Mouse (Mus musculus): ENCODE results near the gene Rcan2. TPM values are rescaled to one million over a fixed set of nuclear protein-coding genes. Genes with fewer than 3 reads are reported as not detected.

Rcan2 gene
- total RNA-seq, 2 experiments from 2014 or later: not detected

DNA sequence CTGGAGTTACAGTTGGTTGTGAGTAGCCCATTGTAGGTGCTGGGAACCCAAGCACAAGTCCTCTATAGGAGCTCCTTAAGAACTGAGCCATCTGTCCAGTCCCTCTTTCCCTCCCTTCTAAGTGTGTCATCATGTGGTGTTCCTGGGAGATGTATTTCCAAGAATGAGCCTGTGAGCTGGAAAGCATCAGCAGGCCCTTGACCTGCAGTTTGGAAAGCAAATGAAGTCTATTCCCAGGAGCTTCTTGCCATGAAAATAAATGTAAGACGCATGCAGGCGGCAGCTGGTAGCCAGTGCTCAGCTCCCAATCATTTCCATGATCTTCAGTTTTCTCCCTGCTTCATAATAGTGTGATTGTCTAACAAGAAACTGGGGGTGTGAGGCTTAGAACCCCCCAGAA, 203.2 kb downstream of the Rcan2 start:
- ATAC-seq (replicated peaks; ENCODE audit: low FRiP score, poor library complexity, severe bottlenecking): no peak

DNA sequence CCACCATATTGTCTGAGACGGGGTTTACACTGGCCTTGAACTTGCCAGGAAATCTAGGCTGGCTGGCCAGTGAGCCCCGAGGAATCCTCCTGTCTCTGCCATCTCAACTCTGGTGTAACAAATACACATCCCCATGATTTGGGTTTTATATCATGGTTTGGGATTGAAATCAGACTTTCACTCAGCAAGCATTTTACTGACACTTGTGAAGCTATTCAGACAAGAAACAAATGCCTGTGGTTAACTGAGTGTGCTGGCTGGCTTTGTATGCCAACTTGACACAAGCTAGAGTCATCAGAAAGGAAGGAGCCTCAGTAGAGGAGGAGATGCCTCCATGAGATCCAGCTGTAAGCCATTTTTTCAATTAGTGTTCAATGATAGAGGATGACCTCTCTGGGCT, 206.3 kb downstream of the Rcan2 start:
- no peak for ATAC-seq (replicated peaks; ENCODE audit: low FRiP score, poor library complexity, severe bottlenecking)

DNA sequence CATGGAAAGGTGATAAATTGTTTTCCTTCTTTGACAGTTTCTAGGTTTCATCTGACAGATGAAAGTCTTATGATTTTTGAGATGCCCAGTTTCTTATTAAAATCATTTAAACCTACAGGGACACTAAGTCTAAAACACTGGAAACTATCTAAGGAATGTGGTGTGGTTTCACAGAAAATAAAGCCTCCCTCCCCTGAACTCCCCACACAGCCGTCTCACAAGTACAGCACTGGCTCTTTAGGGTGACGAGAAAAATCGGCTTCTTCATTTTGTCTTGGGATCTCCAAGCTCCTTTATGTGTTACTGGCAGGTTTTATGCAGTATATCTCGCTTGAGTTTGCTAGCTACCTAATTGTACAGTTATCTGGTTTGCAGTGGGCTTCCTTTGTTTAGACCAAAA, 210.8 kb downstream of the Rcan2 start:
- no peak for ATAC-seq (replicated peaks; ENCODE audit: low FRiP score, poor library complexity, severe bottlenecking)

DNA sequence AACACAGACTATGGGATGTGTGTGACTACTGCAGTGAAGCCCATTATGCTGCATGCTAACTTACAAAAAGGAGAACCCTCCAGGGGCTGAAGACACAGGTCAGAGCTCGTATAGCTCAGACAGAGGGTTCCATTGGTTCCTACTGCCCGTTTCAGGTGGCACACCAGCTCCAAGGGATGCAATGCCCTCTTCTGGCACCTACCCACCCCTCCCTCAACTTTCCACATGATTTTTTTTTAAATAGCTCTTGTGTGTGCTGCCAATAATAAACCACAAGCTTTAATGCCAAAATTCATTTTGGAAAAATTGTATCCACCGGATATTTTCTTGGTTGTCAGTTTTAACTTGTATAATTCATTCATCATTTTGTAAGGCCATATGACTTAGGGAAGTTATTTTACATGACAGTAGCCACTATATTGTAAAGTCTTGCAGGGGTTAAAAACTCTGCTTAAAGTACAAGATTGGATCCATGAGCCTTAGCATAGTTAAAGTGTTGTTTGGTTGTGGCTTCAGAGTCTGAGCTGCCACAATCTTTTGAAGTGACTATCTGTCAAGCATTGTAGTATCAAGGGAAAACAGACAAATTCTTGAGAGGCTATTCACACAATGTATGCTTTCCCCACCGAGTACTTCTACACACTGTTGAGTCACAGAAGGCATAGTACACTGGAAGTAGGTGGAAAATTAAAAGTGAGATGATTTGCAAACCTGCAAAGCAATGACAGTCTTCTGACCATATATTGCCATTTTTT, 212.8 kb downstream of the Rcan2 start:
- ATAC-seq (replicated peaks; ENCODE audit: low FRiP score, poor library complexity, severe bottlenecking): no peak

DNA sequence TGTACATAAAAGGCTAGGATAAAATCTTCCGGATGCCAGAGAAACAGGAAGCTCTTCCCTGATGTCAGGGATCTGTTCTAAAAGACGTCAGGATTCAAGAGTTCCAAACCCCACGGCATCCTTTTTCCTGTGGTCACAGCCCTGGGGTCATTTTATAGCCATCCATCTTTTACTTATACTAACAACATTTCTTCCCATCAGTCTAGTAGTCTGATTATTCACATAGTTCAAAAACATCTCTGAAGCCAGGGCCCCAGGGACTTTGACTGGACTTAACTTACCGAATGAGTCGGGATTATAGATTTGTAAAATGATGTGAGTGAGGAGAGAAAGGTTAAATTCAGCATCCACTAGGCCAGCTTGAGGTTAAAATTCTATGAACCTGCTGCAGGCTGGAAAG, 215.2 kb downstream of the Rcan2 start:
- no peak for ATAC-seq (replicated peaks; ENCODE audit: low FRiP score, poor library complexity, severe bottlenecking)

DNA sequence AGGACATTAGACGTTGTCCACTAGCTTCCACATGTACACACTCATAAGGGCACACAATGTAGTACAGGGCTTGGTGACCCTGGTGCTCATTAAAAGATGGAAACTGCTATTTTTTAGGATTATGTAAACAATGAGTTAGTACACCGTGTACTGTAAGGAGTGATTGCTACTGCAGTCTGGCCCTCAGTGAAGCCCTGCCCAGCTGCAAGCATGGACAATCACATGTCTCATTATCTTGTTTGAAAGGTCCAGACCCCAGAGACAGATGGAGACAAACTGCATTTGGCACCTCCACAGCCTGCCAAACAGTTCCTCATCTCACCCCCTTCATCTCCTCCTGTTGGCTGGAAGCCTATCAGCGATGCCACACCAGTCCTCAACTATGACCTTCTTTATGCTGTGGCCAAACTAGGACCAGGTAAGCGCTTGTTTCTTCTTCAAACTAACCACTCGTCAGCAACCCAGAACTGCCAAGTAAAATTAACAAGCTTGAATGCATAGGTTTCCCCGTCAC, 219.6 kb downstream of the Rcan2 start:
- no peak for ATAC-seq (replicated peaks; ENCODE audit: low FRiP score, poor library complexity, severe bottlenecking)

DNA sequence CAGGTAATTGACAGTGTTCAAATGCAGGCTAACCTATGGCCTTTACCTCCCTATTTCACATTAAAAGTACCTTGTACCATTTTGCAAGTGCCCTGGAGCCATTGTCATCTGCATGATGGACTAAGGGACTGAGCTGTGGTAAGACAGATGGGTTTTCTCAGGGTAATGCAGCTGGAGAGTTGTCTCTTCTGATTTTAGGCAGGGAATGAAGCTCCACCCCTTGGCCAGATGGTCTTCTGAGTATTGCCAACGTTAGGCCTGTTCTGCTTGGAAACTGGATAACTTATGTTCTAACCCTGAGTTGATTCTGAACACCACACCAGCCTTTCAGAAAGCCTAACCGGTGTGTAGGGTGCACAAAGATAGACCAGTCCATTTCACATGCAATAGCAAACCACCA, 222.7 kb downstream of the Rcan2 start:
- no peak for ATAC-seq (replicated peaks; ENCODE audit: low FRiP score, poor library complexity, severe bottlenecking)

DNA sequence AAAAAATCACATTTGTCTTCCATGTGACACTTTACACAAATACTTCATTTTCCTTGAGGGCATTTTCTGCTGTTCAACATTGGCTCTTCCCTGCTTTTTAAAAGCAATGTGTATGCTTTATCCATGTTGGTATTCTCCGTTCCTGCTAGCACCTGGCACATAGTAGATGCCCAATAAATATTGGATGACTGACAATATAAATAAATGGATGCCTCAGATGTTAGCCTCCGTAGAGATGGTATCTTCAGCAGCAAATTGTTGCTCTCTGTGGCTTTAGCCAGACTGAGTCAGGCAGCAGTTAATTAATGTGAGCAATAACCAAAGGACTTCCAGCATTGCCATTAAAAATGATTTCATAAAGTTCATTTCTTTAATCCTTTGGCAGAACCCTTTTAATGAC, 223.9 kb downstream of the Rcan2 start:
- ATAC-seq (replicated peaks; ENCODE audit: low FRiP score, poor library complexity, severe bottlenecking): no peak

DNA sequence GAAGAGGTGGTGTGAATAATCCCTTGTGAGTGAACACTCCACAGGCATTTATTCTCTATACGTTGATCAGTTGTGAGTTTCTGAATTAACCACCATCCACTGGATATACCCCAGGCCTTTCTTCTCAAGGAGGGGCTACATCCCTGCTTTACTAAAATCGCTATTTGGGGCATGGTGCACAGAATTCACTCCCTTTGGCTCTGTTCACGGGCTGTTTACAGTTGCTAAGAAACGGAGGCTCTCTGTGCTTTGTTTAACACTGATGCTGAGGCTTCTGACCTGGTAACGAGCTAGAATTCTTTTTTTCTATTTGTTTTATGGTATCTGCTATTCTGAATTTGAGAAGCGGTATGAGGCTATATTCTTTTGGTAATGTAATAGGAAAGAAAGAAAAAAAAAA, 224.8 kb downstream of the Rcan2 start:
- ATAC-seq (replicated peaks; ENCODE audit: low FRiP score, poor library complexity, severe bottlenecking): no peak

DNA sequence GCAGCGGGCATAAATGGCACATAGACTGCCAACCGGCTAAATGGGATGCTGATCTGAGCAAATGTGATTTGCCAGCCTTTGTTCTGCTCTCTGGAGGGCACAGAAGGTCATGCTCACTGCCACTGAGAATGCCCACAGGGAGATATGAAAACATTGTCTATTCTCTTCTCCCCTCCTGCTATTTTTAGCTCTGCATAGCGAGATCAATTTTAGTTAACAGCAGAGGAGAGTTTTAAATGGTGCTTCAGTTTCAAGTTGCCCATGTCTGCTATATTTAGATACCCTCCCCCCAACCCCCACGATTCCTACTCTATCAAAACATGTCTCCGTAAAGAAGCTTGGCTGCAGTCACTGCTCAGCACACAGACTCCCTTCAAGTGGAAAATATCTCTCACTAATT, 225.2 kb downstream of the Rcan2 start:
- ATAC-seq (replicated peaks; ENCODE audit: low FRiP score, poor library complexity, severe bottlenecking): no peak

DNA sequence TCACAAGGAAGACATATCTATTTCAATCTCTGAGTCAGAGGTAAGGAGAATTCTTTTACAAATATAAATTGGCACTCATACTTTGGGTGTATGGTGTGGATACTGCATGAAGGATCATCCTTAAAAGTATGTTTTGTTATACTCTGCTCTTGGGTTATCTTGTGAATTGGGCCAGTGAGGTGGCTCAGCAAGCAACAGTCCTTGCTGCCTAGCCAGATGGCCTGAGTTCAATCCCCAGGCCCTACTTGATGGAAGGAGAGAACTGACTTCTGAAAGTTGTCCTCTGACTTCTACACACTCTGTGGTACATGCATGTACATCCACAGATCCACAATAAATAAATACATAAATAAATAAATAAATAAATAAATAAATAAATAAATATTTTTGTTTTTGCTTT, 225.6 kb downstream of the Rcan2 start:
- ATAC-seq (replicated peaks; ENCODE audit: low FRiP score, poor library complexity, severe bottlenecking): no peak

DNA sequence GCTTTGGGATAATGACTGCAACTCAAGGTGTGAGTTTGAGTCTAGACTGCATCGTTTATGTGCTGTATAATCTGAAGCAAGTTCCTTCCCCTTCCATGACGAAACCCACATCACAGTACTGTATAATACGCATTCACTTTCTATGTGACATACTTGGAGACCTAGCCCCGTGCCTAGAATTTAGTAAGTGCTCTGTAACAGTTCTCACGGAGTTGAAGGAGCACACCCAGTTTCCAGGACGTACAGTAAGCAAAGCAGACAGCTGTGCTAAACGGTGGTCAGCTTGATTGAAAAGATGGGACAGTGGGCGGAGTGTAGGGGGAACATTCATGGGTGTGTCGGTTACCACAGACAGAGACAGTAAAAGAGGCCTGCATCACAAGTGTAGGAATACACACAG, 226.2 kb downstream of the Rcan2 start:
- no peak for ATAC-seq (replicated peaks; ENCODE audit: low FRiP score, poor library complexity, severe bottlenecking)

DNA sequence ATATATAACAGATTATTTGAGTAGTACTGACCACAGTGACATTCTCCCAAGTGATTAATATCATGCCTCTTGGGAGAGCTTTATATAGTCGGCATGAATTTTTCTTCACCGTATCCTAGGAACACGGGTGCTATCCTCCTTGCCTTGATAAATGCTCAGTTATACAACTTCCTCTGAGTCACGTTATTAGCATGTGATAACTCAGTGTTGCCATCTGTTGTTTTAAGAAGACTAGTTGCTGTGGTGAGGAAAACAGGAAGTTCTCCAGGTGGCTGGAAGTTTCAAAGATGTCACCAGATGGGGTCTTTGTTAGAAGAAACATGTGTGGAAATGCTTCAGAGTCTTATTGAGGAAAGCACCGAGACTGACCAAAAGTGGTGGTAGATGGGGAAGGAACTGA, 228.5 kb downstream of the Rcan2 start:
- ATAC-seq (replicated peaks; ENCODE audit: low FRiP score, poor library complexity, severe bottlenecking): no peak

DNA sequence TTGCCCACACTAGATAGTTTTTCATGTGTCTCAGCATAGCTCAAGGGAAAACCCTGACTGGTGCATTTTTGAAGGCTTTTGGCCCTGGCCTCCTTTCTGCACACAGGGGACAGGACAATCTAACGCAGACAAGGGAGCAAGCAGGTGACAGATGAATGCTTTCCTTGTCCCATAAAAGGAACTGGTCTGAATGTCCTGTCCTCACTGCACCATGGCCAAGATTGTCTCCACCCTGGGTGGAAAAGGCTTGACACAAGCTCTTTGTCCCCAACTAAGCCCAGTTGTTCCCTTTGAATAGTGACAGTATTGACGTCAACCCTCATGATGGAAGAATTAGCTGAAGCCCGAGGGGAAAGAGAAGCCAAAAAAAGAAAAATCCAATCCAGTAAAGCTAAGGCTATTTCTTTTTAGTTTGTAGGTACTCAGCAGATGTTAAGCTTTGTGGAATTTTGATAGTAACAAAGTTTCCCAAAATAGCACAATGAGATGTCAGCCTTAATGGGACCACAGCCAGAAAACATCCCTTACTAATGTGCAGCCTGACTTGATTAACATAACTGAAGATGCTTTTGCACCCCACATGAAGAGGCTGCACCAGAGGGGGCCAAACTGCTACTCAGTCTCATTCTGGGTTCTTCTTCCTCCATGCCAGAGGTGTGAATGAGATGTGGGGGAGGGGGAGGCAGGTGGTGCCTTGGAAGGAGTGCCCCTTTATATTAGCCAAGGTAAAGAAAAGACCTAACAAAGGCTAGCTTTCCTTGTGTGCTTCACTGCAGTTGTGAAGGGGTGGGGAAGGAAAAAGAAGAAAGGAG, 229.8 kb downstream of the Rcan2 start:
- ATAC-seq (replicated peaks; ENCODE audit: low FRiP score, poor library complexity, severe bottlenecking): no peak

DNA sequence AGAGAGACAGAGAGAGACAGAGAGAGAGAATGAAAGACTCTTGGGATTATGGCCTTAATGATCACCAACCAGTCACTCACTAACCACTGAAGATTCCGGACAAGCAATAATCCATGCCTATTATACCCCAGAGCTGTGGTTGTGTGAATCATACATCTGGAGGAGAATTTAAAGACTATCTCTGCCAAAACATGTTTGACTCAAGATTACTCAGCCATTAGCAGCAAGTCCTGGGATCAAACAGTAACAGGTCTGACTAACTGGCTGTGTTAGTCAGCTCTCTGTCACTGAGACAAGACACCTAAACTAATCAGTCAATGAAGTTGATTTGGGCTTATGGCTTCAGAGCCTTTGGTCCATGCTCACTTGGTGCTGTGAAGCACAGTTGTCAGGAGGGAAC, 233.9 kb downstream of the Rcan2 start:
- ATAC-seq (replicated peaks; ENCODE audit: low FRiP score, poor library complexity, severe bottlenecking): no peak

DNA sequence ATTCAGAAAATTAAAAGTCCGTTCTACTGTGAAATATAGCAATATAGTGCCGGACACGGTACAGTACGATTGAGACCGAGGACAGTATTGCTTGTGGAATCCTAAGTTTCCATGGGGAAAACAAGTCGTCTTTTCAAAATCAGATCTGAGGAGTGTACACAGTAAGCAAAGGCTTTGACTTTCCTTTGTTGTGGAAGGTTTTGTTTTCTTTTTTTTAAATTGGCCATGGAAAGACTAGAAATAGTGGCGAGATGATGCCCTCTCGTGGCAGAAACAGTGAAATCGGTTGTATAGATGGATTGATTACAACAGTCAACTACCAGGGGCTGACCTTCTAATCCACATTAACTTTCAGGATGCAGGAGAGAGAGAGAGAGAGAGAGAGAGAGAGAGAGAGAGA, 237.5 kb downstream of the Rcan2 start:
- no peak for ATAC-seq (replicated peaks; ENCODE audit: low FRiP score, poor library complexity, severe bottlenecking)

DNA sequence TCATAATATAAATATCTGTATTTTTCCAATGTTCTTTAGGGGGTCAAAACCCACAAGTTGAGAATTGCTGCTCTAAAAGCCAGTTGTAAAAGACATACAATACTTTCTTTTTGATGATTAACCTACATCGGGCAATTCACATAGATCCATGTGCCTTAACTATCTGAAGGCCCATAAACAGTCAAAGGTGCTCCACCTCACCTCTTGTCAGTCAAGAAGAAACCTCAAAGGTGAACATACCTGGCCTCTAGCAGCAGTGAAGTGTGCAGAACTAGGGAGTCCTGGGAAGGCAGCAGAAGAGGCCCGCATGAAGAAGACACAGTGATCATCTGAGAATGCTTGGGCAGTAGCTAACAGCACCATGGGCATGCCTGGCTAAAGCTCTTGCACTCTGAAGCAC, 239.3 kb downstream of the Rcan2 start:
- ATAC-seq (replicated peaks; ENCODE audit: low FRiP score, poor library complexity, severe bottlenecking): no peak

DNA sequence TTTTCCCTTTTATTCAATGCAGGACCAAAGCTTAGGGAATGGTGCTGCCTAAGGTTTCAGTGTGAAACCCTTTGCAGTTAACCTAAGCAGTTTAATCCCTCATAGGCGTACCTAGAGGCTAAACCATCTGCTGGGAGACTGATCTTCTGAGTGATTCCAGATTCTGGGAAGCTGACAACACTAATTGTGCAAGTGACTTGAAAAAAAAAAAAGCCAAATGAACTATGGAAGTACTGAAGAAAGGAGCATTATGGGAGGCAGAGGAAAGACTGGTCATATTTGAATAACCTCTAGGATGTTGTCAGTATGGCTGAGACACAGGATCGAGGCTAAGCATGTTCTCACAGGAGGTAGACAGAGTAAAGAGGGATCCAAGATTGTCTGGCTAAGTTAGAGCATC, 241.2 kb downstream of the Rcan2 start:
- ATAC-seq (replicated peaks; ENCODE audit: low FRiP score, poor library complexity, severe bottlenecking): no peak

DNA sequence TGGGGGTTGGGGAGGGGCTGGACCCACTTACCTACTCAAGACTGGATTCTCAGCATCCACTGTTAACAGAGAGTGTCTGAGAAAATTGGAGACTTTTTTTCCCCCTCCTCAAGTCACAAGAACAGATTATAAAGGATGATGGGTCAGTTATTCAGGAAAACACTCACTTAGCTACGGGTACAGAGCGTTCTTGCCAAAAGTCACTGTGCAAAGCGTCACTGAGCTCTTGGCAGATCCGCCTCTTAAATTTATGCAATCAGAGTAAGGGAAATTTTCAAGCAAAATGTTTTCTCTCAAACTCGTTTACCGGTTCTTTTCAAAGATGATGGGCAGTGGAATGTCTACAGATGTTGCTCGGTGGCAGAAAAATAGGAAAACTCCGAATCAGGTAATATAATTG, 241.7 kb downstream of the Rcan2 start:
- ATAC-seq (replicated peaks; ENCODE audit: low FRiP score, poor library complexity, severe bottlenecking): no peak

DNA sequence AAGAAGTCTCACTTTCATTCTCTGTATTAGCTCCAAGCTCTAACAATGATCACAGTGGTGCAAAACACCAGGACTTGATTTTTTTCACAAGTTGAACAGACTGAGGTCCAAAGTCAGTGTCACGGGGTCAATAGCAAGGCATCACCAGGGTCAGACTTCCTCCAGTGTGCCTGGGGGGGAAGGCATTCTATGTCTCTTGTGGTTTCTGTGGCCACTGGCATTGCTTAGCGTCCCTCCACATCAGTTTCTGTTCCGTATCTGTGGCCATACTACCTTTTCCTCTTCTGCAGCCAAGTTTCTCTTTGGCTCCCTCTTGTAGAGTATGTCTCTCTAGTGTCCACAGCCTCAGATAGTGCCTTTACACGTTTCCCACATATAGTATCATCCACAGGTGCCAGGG, 252.3 kb downstream of the Rcan2 start:
- no peak for ATAC-seq (replicated peaks; ENCODE audit: low FRiP score, poor library complexity, severe bottlenecking)

DNA sequence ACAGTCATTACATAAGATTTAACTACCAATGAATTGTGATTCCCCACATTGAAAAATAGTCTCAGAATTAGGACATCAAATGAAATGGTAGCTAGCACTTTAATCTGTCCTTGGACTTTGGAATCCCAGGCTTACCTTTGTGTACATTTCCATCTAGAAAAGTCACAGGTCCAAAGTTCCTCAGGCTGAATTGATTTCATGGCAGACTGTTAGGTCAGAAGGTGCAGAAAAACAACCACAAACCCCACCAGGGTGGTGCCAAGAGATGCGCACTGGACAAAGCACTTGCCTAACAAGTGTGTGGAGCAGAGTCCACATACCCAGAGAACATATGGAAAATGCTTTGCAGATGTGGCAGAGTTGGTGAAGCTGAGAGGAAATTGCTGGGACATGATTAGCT, 256.0 kb downstream of the Rcan2 start:
- no peak for ATAC-seq (replicated peaks; ENCODE audit: low FRiP score, poor library complexity, severe bottlenecking)

All from erythroid progenitor cell, adult 5-6 weeks (primary cell).